Mouse (Mus musculus) NIH3T3 (cell line): Measurements from ENCODE around the gene Olfr1322.

ENCODE experiments used
- DNase-seq: peaks from one replicate; pipeline ENCODE4 v3.0.0-alpha.2; 2012; ENCODE audit warnings: low read depth

Olfr1322 gene

DNA sequence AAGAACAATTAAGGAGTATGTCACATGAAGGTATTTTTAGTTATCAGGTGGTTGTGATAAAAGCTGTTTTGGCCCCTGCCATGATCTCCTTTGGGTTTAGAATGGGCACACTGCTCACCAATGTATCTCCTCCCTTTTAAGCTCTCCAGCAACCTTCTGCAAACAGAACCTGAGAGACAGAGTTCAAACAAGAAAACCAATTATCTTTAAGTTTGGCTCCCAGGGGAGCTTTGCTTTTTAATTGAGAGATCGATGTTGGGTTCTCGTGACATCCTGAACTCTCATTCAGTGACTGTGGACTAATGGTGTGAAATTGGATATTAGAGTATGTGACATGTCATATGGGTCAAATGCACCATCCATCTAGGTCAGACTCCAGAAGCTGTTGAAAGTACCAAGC, at the start of gene Olfr1322:
Gene Olfr1322 (minus strand): TSS at position 101 of the 400 bp plus-strand sequence.
- DNase-seq, result no peak

DNA sequence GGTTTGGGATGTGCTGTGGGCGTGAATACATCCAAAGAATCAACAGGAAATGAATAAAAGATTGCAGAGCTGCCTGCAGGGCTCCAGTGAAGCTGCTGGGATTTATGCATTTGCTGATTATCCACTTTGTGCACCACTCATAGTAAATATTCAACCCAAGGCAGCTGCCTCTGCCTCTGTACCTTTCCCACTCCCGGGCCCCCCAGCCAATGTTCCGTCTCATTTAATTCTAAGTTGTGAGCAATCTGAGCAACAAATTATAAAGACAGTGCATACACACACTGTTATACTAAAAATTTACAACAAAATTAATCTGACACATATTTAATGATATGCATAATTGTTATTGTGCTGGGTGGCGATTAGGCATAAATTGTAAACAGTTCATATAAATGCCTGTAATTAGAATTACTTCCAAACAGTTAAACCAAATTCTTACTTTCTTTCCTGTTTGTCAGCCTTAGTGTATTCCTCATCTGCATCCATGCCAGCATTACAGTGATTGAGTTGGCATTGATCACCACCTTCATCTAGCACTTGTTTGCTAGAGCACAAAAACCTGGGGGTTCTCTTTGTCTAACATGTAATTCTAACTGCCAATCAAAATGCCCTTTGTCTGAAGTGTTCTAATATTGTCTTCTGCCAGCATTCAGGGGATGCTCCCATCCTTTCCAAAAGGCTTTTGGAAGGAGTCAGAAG, 13.5 kb downstream of the Olfr1322 start:
- no peak for DNase-seq
